Mouse (Mus musculus): ENCODE data around the gene Etnppl.

Gene Etnppl

DNA sequence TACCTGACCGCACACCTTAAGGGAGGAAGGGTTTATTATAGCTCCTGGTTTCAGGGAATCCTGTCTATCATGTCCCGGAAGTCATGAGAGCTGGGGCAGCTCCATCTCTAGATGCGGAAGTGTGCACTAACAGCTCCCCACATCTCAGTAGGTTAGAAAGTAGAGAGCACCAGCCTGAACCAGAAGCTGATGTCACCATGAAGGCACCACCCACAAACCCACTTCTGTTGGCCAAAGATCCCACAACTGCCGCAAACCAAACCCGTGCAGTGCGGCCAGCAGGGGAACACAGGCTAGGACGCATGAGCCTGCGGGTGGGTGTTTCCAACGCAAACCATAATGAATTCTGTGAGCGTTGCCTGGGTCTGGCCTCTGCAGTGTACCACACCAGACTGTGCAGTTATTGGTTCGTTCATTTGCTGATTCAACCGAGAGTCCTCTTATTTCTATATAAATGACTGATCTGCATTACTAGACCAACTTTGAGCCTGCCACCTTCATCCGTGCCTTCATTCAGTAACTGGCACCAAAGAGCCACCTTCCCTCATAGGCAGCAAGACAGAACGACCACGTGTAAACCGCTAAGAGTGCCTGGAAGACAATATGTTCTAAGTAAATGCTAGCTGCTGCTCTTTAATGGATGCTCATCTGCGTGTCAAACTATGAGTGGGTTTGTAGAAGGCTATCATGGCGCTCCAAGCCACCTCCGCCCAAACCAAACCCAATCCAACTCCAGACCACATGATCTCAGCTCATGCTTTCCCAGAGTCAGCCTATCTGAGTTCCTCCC is 60.6 kb downstream of the Etnppl start:
- DNase-seq, result no peak

DNA sequence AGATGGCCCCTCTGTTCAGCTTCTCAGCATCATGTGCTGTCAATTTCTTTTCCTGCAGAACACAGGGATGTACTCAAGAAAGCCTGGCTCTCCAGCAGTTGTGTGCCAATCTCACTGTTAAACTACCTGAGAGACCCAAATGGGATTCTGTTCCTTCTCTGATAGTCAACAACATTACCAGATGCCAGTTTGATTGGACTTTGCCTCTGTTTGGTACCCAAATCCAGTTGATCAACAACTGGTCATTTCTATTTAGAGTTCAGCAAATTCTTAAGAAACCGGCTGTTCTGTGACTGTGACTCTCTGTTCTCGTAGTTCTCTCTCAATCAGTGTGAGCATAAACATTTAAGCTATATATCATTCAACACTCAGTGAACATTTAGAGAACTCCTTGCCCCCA is 64.0 kb downstream of the Etnppl start:
- no peak for DNase-seq

DNA sequence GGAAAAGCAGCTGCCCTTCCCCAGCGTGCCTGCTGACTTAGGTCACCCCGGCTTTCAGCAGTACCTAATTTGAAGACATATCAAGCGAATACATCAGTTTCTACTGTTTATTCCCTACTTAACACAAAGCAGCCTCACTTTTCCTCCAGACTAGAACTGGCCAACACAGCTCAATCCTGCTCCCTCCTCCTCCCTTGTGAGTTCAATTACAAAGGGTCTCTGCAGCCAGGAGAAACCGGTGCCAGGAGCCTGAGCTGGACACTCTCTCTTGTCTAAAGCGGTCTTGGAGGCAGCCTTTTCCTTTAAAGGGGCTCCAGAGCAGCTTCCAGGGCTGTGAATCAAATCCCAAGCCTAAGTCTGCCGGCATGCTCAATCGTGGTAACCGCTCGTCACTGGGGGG is 64.9 kb downstream of the Etnppl start:
- no peak for DNase-seq

DNA sequence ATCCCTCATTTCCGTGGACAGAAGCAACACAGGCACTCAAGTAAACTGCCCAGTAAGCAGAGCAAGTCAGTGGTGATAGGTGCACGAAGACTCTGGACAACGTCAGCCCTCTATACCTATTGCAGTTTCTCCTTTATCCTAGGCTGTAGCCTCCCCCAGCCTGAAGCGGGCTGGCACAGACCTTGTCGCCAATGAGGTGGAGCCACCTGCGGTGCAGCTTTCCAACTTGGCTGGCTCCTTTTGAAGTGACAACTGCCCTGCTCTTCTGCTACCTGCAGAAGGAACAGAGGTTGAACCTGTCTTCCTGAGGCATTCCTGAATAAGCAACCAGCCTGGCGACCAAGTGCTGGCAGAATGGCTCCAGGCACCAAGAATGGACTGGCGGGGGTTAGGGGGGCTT is 66.6 kb downstream of the Etnppl start:
- no peak for DNase-seq

DNA sequence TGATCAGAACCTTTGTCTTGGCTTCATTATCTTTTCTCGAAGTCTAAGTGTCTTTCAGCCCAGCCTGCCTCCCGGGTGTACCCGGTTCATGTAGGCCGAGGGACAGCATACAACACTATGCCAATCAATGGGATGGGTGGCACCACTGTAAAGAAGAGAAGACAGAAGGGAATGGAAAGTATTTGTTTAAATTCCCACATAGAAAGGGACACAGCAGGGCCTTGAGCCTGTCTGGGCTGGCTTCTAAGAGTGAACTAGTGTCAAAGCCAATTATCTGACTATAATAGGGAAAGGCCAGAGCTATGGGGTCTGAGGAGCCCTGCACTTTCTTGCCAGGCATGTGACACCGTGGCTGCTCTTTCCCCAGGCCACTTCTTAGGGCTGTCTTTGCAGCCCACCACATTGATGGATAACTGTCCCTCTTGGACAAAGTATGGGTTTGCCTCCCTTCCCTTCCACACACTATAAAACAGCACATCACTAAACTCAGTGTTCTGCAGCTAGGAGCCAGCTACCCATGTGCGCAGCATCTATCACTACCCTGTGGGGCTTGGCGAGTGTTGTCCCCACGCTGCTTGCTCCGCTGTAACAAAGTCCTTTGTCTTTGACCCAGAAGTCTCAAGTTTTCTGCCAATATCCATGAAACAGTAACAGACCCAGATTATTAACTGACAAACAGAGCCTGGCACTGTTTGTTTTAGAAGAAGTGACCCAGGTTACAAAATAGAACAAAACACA is 67.2 kb downstream of the Etnppl start:
- DNase-seq, result no peak

DNA sequence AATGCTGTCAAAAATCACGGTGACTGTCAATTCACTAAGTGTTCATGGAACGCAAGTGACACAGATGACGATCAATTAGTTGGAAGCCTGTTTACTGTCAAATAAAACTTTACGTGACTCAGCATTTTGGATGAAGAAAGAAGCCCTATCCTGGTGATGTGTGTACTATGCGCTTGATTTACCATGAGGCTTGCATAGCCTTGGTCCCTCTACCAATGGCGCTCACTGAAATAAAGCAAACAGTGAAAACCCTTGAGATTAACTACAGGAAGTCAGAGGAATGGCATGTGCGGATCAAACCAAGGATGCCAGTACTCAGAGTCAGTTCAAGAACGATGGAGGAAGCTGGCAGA is 67.7 kb downstream of the Etnppl start:
- no peak for DNase-seq

DNA sequence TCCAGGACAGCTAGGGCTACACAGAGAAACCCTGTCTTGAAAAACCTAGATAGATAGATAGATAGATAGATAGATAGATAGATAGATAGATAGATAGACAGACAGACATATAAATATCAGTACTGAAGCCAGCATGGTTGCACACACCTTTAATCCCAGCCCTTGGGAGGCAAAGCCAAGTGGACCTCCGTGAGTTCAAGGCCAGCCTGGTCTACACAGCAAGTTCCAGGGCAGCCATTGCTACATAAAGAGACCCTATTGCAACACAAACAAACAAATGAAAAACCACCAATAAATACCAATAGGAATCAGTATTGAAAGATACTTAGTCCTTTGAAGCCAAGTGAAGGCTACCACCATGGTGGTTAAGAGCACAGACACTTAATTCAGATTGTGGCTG is 69.8 kb downstream of the Etnppl start:
- DNase-seq, result no peak

Data from kidney, postnatal 10 days (tissue).